Mouse (Mus musculus) gastrocnemius, adult 2 months (tissue): Measurements from ENCODE around the gene Ccdc57. TPM values are rescaled to one million over a fixed set of nuclear protein-coding genes. Genes with fewer than 3 reads are reported as not detected.

Source experiments
- DNase-seq: peaks from one replicate; pipeline ENCODE4 v3.0.0; 2022
- H3K27ac ChIP-seq: fragments of 200-600 bp; 2 replicates; pipeline ENCODE4 v1.8.1; 2022; ENCODE audit warnings: mild to moderate bottlenecking
- H3K4me3 ChIP-seq: fragments of 200-600 bp; 2 replicates; pipeline ENCODE4 v1.8.1; 2022; ENCODE audit warnings: mild to moderate bottlenecking, moderate library complexity
- CTCF ChIP-seq: fragments of 200-600 bp; IDR thresholded peaks from 2 replicates; pipeline ENCODE4 v1.8.1; 2022; ENCODE audit warnings: antibody characterized with exemption, mild to moderate bottlenecking, moderate library complexity
- intact Hi-C: fragments of 180-260 bp; cut with DNase I; formaldehyde crosslinking; loops from one replicate; pipeline ENCODE4 v1.15.1; 2025
- total RNA-seq, 2 experiments: library from RNA; stranded (reverse); gene quantifications; 2 replicates each; pipeline ENCODE4 v1.2.3; 2021

Ccdc57 gene
- total RNA-seq, 2 experiments from 2014 or later, result 3.4 to 3.6 TPM

DNA sequence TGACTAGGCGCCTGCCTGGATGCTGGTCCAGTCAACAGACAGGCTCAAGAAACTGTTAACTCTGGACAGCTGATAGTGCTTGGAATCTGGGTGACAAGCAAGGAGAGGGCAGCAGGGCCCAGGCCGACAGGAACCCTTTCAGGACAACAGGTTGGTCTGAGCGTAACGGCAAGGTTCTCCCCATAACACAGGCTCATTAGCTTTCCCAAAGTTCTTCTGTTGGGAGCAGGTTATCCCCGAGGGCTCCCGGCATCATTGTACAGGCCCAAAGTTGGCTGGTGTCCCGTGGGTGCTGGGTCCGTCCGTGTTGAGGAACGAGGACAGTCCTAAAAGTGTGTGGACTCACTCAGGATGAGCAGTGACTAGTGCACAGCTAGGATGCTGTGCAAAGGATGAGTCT lies 17.2 kb upstream of the Ccdc57 start:
- H3K27ac ChIP-seq, result peak overlapping the region; percentile 97
- H3K4me3 ChIP-seq, result peak overlapping the region; percentile 73
- peak; percentile 70 for DNase-seq
- TF ChIP-seq CTCF, result no peak
- intact Hi-C loops, result loop anchor here (2.0 kb wide), 1 partner anchor 17 kb away; the partner anchor contains the start of gene Ccdc57

GRCm38 (mm10) chr11:120948861-120949851 lies 16.5 kb upstream of the Ccdc57 start:
- Histone ChIP-seq H3K27ac (peak overlapping the region; percentile 97), H3K4me3 (peak overlapping the region; percentile 73)
- TF ChIP-seq CTCF, result peak; percentile 31
- intact Hi-C loops, result loop anchor here (2.0 kb wide), 1 partner anchor 16 kb away; the partner anchor contains the start of gene Ccdc57
- DNase-seq, result peak; percentile 93

GRCm38 (mm10) chr11:120948328-120948727 lies 15.7 kb upstream of the Ccdc57 start, which contains the start of gene Slc16a3:
Gene Slc16a3 (plus strand): TSS chr11:120948480.
- intact Hi-C loops, result loop anchor here (2.0 kb wide), 1 partner anchor 16 kb away; the partner anchor contains the start of gene Ccdc57
- Histone ChIP-seq H3K27ac (peak within 1 kb of the TSS; percentile 97), H3K4me3 (peak within 1 kb of the TSS; percentile 73)
- no peak for TF ChIP-seq CTCF
- DNase-seq, result no peak

- intact Hi-C loops, result no loop called here
- peak; percentile 78 for DNase-seq
- TF ChIP-seq CTCF, result no peak
Observed at GRCm38 (mm10) chr11:120945926-120946325, 13.3 kb upstream of the Ccdc57 start.

GRCm38 (mm10) chr11:120945266-120945665 lies 12.6 kb upstream of the Ccdc57 start:
- intact Hi-C loops, result no loop called here

More at GRCm38 (mm10) chr11:120945926-120946325, 13.3 kb upstream of the Ccdc57 start:
- Histone ChIP-seq H3K27ac (peak overlapping the region; percentile 97), H3K4me3 (peak overlapping the region; percentile 13; the same call in 1 of the 2 replicates)

DNA sequence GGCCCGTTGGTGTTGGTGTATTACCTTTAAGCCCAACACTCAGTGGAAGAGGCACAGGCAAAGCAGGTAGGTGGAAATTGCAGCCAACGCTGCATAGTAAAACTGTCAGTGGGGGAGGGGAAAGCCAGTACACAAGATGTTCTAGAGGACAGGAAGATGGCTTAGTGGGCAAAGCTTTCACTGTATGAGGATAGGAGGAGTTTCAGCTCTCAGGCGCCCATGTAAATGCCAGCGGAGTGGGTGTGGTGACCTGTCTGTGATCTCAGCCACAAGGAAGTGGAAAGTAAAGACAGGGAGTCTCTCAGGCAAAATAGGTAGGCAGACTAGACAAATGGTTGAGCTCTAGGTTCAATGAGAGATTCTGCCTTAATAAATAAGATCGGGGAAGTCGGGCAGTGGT lies 8.3 kb upstream of the Ccdc57 start:
- no peak for DNase-seq
- intact Hi-C loops, result no loop called here
- Histone ChIP-seq H3K4me3 (no peak overlapping the region), H3K27ac (no peak overlapping the region)
- no peak for TF ChIP-seq CTCF

More at GRCm38 (mm10) chr11:120945266-120945665, 12.6 kb upstream of the Ccdc57 start:
- TF ChIP-seq CTCF, result no peak
- Histone ChIP-seq H3K27ac (peak overlapping the region; percentile 97), H3K4me3 (no peak overlapping the region)
- no peak for DNase-seq

DNA sequence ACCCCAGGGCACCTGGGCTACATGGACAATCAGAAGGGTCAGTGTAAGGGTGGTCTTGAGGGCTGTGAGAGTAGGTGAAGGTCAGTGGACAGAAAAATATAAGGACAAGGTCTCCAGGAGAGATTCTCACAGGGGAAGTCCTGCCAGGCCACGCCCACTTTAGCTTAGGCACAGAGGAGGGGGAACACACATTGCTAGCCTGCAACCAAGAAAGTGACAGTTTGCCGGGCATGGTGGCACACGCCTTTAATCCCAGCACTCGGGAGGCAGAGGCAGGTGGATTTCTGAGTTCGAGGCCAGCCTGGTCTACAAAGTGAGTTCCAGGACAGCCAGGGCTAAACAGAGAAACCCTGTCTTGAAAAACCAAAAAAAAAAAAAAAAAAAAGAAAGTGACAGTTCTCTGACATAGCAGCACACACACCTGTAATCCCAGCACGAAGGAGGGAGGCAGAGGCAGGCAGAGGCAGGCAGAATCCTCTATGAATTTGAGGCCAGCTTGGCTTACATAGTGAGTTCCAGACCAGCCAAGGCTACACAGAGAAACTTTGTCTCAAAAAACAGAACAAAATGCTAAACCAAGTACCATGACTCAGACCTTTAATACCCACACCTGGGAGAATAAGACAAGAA lies 7.2 kb upstream of the Ccdc57 start:
- no peak for DNase-seq
- H3K27ac ChIP-seq, result no peak overlapping the region
- intact Hi-C loops, result no loop called here
- no peak for TF ChIP-seq CTCF
- no peak overlapping the region for H3K4me3 ChIP-seq

GRCm38 (mm10) chr11:120938795-120939194 lies 6.1 kb upstream of the Ccdc57 start:
- no peak overlapping the region for H3K4me3 ChIP-seq
- intact Hi-C loops, result no loop called here
- TF ChIP-seq CTCF, result no peak
- DNase-seq, result no peak
- H3K27ac ChIP-seq, result no peak overlapping the region

- no peak for TF ChIP-seq CTCF
- no peak overlapping the region for H3K4me3 ChIP-seq
- no peak for DNase-seq
- H3K27ac ChIP-seq, result no peak overlapping the region
- intact Hi-C loops, result no loop called here
Observed at GRCm38 (mm10) chr11:120937976-120938375, 5.3 kb upstream of the Ccdc57 start.

DNA sequence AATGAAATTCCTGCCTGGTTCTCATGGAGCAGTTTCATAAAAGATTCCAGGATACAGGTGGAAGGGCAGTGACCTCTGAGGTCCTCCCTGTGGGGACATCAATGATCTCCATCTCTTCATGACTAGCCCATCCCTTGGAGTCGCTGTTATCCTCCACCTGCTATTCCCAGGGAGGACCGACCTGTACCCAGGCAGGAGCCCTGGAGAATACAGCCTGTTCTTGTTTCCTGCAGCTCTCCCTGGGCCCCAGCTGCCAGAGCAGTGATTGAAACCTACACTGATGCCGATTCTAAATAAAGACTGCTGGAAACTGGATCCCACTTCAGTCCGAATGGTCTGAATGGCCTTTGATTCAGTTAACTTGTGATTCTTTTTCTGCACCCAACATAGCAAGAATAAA lies 1.2 kb downstream of the Ccdc57 start:
- no peak for TF ChIP-seq CTCF
- Histone ChIP-seq H3K4me3 (peak overlapping the region; percentile 89; the same call in 1 of the 2 replicates), H3K27ac (peak overlapping the region; percentile 94)
- peak; percentile 79 for DNase-seq
- intact Hi-C loops, result no loop called here

DNA sequence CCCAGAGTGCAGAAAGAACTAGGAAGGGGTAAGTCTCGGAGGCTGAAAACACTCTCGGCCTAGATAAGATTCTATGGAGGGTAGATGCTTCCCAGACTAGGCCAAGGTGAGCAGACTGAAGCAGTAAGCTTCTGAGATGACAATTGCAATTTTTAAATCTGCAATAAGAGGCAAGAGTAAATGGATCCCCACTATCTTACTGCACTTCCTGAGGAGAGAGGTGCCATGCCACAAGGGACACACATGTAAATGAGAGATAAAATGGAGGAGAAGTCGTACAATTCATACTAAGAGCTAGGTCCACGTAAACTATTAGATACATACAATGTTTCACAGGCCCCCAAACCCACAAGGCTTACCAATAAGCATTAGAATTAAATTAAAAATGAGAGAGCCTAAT lies 4.2 kb downstream of the Ccdc57 start:
- no peak overlapping the region; the same call in 1 of the 2 replicates for H3K27ac ChIP-seq
- TF ChIP-seq CTCF, result no peak
- no peak for DNase-seq
- no peak overlapping the region for H3K4me3 ChIP-seq
- intact Hi-C loops, result no loop called here

DNA sequence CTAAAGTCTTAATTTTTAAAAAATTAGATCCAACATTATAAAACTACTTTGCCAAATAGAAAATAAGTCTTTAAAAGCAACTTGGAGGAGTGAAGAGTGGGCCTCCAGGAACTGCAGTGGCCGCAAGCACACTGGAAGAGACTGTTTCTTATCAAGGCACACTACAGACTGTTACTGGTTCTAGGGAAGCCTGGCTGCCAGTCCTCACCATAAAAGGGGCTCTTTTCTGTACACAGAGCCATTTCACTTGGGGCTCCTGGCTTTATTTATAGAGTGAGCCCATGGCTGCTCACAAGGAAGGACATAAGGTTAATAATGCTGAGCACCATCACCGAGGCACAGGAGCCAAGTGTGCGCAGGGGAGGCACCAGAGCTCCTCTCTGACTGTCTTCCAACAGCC lies 10.1 kb downstream of the Ccdc57 start:
- DNase-seq, result no peak
- intact Hi-C loops, result no loop called here
- peak overlapping the region; percentile 24; the same call in 1 of the 2 replicates for H3K27ac ChIP-seq

DNA sequence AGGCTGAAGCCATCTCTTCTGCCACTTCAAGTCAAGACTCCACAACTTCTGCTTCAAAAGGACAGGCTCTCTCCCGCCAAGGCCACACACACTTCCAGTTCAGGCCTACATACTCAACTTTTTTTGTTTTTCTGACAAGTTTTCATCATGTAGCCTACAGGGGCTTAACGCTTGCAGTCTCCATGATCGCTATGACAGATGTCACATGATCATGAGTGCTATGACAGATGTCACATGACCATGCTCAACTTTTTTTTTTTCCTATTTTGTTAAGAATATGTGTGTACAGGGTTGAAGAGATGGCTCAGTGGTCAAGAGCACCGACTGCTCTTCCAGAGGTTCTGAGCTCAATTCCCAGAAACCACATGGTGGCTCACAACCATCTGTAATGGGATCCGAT lies 14.9 kb downstream of the Ccdc57 start:
- Histone ChIP-seq H3K27ac (no peak overlapping the region), H3K4me3 (no peak overlapping the region)
- intact Hi-C loops, result no loop called here
- no peak for DNase-seq
- no peak for TF ChIP-seq CTCF

More for the DNA sequence above, 10.1 kb downstream of the Ccdc57 start:
- no peak for TF ChIP-seq CTCF
- H3K4me3 ChIP-seq, result no peak overlapping the region
